ENCODE assay signal across 9 mouse cellular contexts in genomic region chr11:120311561-120311960, GRCm38 (mm10). TPM values are rescaled to one million over a fixed set of nuclear protein-coding genes. Genes with fewer than 3 reads are reported as not detected.
DNase-seq lines count a peak whose midpoint lies in the region; ATAC-seq lines count a peak whose summit lies in the region.
"Had no signal": no experiment of that assay in that cellular context is flagged by ENCODE, and none has a peak within 500 bp of the region (broad histone marks: within the 10 kb centered on the region; RNA-seq: fewer than 3 reads in every experiment).

No protein-coding gene starts in this region.

- H3K9ac ChIP-seq in heart, embryonic 11.5 days (ENCODE audit: low read depth, low read length): peak overlapping the region; percentile 87
- peak overlapping the region; percentile 78 for H3K9ac ChIP-seq in hindbrain, embryonic 13.5 days
- H3K9ac ChIP-seq in lung, embryonic 15.5 days: peak overlapping the region; percentile 69

- no peaks in the 10 kb centered on the region for H3K36me3 ChIP-seq in heart, embryonic 11.5 days (ENCODE audit: control insufficient read depth, insufficient read depth, low read length)
- no peaks in the 10 kb centered on the region for H3K36me3 ChIP-seq in hindbrain, embryonic 13.5 days
- no peaks in the 10 kb centered on the region for H3K36me3 ChIP-seq in lung, embryonic 15.5 days

- H3K27me3 ChIP-seq in heart, embryonic 11.5 days (ENCODE audit: control insufficient read depth, insufficient read depth, low read length): no peaks in the 10 kb centered on the region
- no peaks in the 10 kb centered on the region for H3K27me3 ChIP-seq in hindbrain, embryonic 13.5 days
- H3K27me3 ChIP-seq in lung, embryonic 15.5 days: peaks cover 4% of the 10 kb centered on the region; the same call in 1 of the 2 replicates

- peak overlapping the region; percentile 50 for H3K4me3 ChIP-seq in heart, embryonic 11.5 days (ENCODE audit: low read depth, low read length)
- peak overlapping the region; percentile 45 for H3K4me3 ChIP-seq in hindbrain, embryonic 13.5 days
- H3K4me3 ChIP-seq in lung, embryonic 15.5 days: peak overlapping the region; percentile 42

- H3K4me2 ChIP-seq in heart, embryonic 11.5 days: peak overlapping the region; percentile 86
- peak overlapping the region; percentile 75 for H3K4me2 ChIP-seq in hindbrain, embryonic 13.5 days
- peak overlapping the region; percentile 79 for H3K4me2 ChIP-seq in lung, embryonic 15.5 days

- no peak for ATAC-seq in heart, embryonic 11.5 days (replicated peaks; ENCODE audit: insufficient number of reproducible peaks, low FRiP score, low TSS enrichment)
- ATAC-seq in hindbrain, embryonic 13.5 days (ENCODE audit: low FRiP score): no peak
- peak; percentile 6; the same call in 1 of the 2 replicates for ATAC-seq in lung, embryonic 15.5 days (ENCODE audit: borderline replicate concordance, extremely low read depth, low FRiP score, low TSS enrichment)
- ATAC-seq in activated CD4-positive, CD25-positive, alpha-beta regulatory T cell, adult 4 months: no peak
- no peak for ATAC-seq in erythroid progenitor cell, adult 5-6 weeks (replicated peaks; ENCODE audit: low FRiP score, poor library complexity, severe bottlenecking)

- WGBS in heart, embryonic 11.5 days (ENCODE audit: insufficient replicate concordance): 50% methylated on average over 10 of the region's 10 CpGs
- WGBS in hindbrain, embryonic 13.5 days: 50% methylated on average over 10 of the region's 10 CpGs
- 35% methylated on average over 10 of the region's 10 CpGs for WGBS in lung, embryonic 15.5 days

- H3K9me3 ChIP-seq in heart, embryonic 11.5 days (replicated peaks; ENCODE audit: control insufficient read depth, low read length): no peaks in the 10 kb centered on the region
- H3K9me3 ChIP-seq in hindbrain, embryonic 13.5 days: no peaks in the 10 kb centered on the region
- no peaks in the 10 kb centered on the region for H3K9me3 ChIP-seq in lung, embryonic 15.5 days
- H3K9me3 ChIP-seq: megakaryocyte, embryonic 14.5 days had no signal

- peaks cover 46% of the 10 kb centered on the region for H3K4me1 ChIP-seq in heart, embryonic 11.5 days (ENCODE audit: control insufficient read depth, insufficient read depth, low read length)
- peaks cover 59% of the 10 kb centered on the region for H3K4me1 ChIP-seq in hindbrain, embryonic 13.5 days (replicated peaks)
- H3K4me1 ChIP-seq in lung, embryonic 15.5 days: peaks cover 56% of the 10 kb centered on the region

- intact Hi-C loops in heart, postnatal 25 days (cut with DNase I): no loop called here

- DNase-seq in heart, postnatal 25 days (ENCODE audit: low spot score): no peak
- peak; percentile 30 to 38 for DNase-seq in cerebellum, postnatal 25 days
- no peak for DNase-seq in frontal cortex, postnatal 36 days (ENCODE audit: low spot score in 2 of 2)

- peak overlapping the region; percentile 95 for H3K27ac ChIP-seq in heart, embryonic 11.5 days (ENCODE audit: low read depth, low read length)
- H3K27ac ChIP-seq in hindbrain, embryonic 13.5 days: peak overlapping the region; percentile 96
- peak overlapping the region; percentile 97 for H3K27ac ChIP-seq in lung, embryonic 15.5 days

RNA-seq across cellular contexts. Expression of gene Actg1, which starts 36.8 kb away (rescaled TPM):
- 1,448 and 1,508 TPM in 2 replicates for polyA plus RNA-seq in heart, embryonic 11.5 days (2014; fragmentation: Nextera tagmentation; extraction: Ambion mirVana)
- 100 to 1,000 TPM; 282 to 346 TPM for total RNA-seq in heart, postnatal 25 days (2021)
- polyA plus RNA-seq in hindbrain, embryonic 13.5 days (2015; fragmentation: Nextera tagmentation; extraction: Ambion mirVana): 4,110 and 4,339 TPM in 2 replicates
- polyA plus RNA-seq in lung, embryonic 15.5 days (2015; fragmentation: Nextera tagmentation; extraction: Ambion mirVana): 2,618 and 2,638 TPM in 2 replicates
- 1,000 to 10,000 TPM; 2,904 to 3,852 TPM for polyA plus RNA-seq in activated CD4-positive, CD25-positive, alpha-beta regulatory T cell, adult 4 months (2017; shearing (Covaris generic))
- total RNA-seq in erythroid progenitor cell, adult 5-6 weeks (2015; ENCODE audit: low replicate concordance): 531 and 597 TPM in 2 replicates
- 282 and 330 TPM in 2 replicates for total RNA-seq in erythroid progenitor cell, adult 5-6 weeks (2017; ENCODE audit: low replicate concordance)

RNA-seq across cellular contexts. Expression of gene Fscn2, which starts 49.8 kb away (rescaled TPM):
- polyA plus RNA-seq in heart, embryonic 11.5 days (2014; fragmentation: Nextera tagmentation; extraction: Ambion mirVana): 0.57 TPM in 1 of 2 replicates, not detected in the other
- total RNA-seq in heart, postnatal 25 days (2021): not detected
- polyA plus RNA-seq in hindbrain, embryonic 13.5 days (2015; fragmentation: Nextera tagmentation; extraction: Ambion mirVana): 1.6 and 2.6 TPM in 2 replicates
- 0.38 and 0.56 TPM in 2 replicates for polyA plus RNA-seq in lung, embryonic 15.5 days (2015; fragmentation: Nextera tagmentation; extraction: Ambion mirVana)
- 1 to 10 TPM in 1 of 2 experiments, under 1 TPM in 1; 0.47 to 1.1 TPM for polyA plus RNA-seq in activated CD4-positive, CD25-positive, alpha-beta regulatory T cell, adult 4 months (2017; shearing (Covaris generic))
- not detected in 2 replicates for total RNA-seq in erythroid progenitor cell, adult 5-6 weeks (2015; ENCODE audit: low replicate concordance)
- total RNA-seq in erythroid progenitor cell, adult 5-6 weeks (2017; ENCODE audit: low replicate concordance): not detected in 2 replicates

Comparison
In these comparisons a context has a peak if more than half of its experiments do, and no peak if none do; other contexts are left out.
1. DNase-seq: peak in cerebellum, postnatal 25 days (2 of 2); none in heart, postnatal 25 days (single experiment) and frontal cortex, postnatal 36 days (0 of 2).
2. Peak in every context shown above with its lines, with median percentiles within 50 percentile points of each other: H3K27ac ChIP-seq, H3K4me2 ChIP-seq, H3K4me3 ChIP-seq and H3K9ac ChIP-seq.